Mouse (Mus musculus): ENCODE measurements around the gene Dcpp1. TPM values are rescaled to one million over a fixed set of nuclear protein-coding genes. Genes with fewer than 3 reads are reported as not detected.
"Not testable (repeated sequence)": the region's sequence is repeated elsewhere in the genome, so short reads cannot be mapped to it uniquely, and the experiment has no call there.

The Dcpp1 gene
- polyA plus RNA-seq, 1 experiment from 2014 or later, result not detected

- DNase-seq (ENCODE audit: low spot score) (no peak), ATAC-seq (replicated peaks; ENCODE audit: low FRiP score, low read depth) (no peak)
- no peak for TF ChIP-seq CTCF (IDR thresholded peaks at IDR 0.05; ENCODE audit: low read depth)
- WGBS, result 92% methylated on average over 4 of the region's 4 CpGs
- H3K4me2 ChIP-seq (ENCODE audit: low read length), result no peak overlapping the region
- no peak overlapping the region for H3K4me3 ChIP-seq (replicated peaks; ENCODE audit: low read depth, low read length)
- no peak overlapping the region for H3K27ac ChIP-seq
- H3K27me3 ChIP-seq (ENCODE audit: insufficient read depth, low read length), result no peaks in the 10 kb centered on the region
- no peak overlapping the region for H3K9ac ChIP-seq (ENCODE audit: low read depth, low read length)
- no peaks in the 10 kb centered on the region for H3K9me3 ChIP-seq (replicated peaks; ENCODE audit: low read length)
- no peaks in the 10 kb centered on the region for H3K4me1 ChIP-seq (replicated peaks; ENCODE audit: insufficient read depth, low read length)
- no peaks in the 10 kb centered on the region for H3K36me3 ChIP-seq (ENCODE audit: insufficient read depth, low read length)
Measured at GRCm38 (mm10) chr17:23862926-23863325, 17.8 kb upstream of the Dcpp1 start.

GRCm38 (mm10) chr17:23867756-23868155 is 12.9 kb upstream of the Dcpp1 start, which contains the start of gene Prss21:
Gene Prss21, plus strand, starts transcription at chr17:23868056.
- WGBS, result 85% methylated on average over 15 of the region's 15 CpGs

GRCm38 (mm10) chr17:23868513-23868912 is 12.2 kb upstream of the Dcpp1 start:
- H3K4me1 ChIP-seq (replicated peaks; ENCODE audit: insufficient read depth, low read length), result no peaks in the 10 kb centered on the region
- ATAC-seq (replicated peaks; ENCODE audit: low FRiP score, low read depth) (no peak), DNase-seq (ENCODE audit: low spot score) (no peak)
- H3K4me2 ChIP-seq (ENCODE audit: low read length), result no peak overlapping the region
- 85% methylated on average over 11 of the region's 11 CpGs for WGBS
- H3K36me3 ChIP-seq (ENCODE audit: insufficient read depth, low read length), result no peaks in the 10 kb centered on the region
- no peaks in the 10 kb centered on the region for H3K9me3 ChIP-seq (replicated peaks; ENCODE audit: low read length)
- no peak overlapping the region for H3K9ac ChIP-seq (ENCODE audit: low read depth, low read length)
- no peaks in the 10 kb centered on the region for H3K27me3 ChIP-seq (ENCODE audit: insufficient read depth, low read length)
- no peak for TF ChIP-seq CTCF (IDR thresholded peaks at IDR 0.05; ENCODE audit: low read depth)
- no peak overlapping the region for H3K4me3 ChIP-seq (replicated peaks; ENCODE audit: low read depth, low read length)
- H3K27ac ChIP-seq, result no peak overlapping the region

More at GRCm38 (mm10) chr17:23867756-23868155, 12.9 kb upstream of the Dcpp1 start, which contains the start of gene Prss21:
- Histone ChIP-seq H3K4me3 (replicated peaks; ENCODE audit: low read depth, low read length) (no peak within 1 kb of the TSS), H3K9me3 (replicated peaks; ENCODE audit: low read length) (no peaks in the 10 kb centered on the region), H3K4me2 (ENCODE audit: low read length) (no peak within 1 kb of the TSS), H3K27ac (no peak within 1 kb of the TSS), H3K27me3 (ENCODE audit: insufficient read depth, low read length) (no peaks in the 10 kb centered on the region), H3K36me3 (ENCODE audit: insufficient read depth, low read length) (no peaks in the 10 kb centered on the region), H3K4me1 (replicated peaks; ENCODE audit: insufficient read depth, low read length) (no peaks in the 10 kb centered on the region), H3K9ac (ENCODE audit: low read depth, low read length) (no peak within 1 kb of the TSS)
- DNase-seq (ENCODE audit: low spot score), result no peak
- TF ChIP-seq CTCF (IDR thresholded peaks at IDR 0.05; ENCODE audit: low read depth), result no peak
- no peak for ATAC-seq (replicated peaks; ENCODE audit: low FRiP score, low read depth)

DNA sequence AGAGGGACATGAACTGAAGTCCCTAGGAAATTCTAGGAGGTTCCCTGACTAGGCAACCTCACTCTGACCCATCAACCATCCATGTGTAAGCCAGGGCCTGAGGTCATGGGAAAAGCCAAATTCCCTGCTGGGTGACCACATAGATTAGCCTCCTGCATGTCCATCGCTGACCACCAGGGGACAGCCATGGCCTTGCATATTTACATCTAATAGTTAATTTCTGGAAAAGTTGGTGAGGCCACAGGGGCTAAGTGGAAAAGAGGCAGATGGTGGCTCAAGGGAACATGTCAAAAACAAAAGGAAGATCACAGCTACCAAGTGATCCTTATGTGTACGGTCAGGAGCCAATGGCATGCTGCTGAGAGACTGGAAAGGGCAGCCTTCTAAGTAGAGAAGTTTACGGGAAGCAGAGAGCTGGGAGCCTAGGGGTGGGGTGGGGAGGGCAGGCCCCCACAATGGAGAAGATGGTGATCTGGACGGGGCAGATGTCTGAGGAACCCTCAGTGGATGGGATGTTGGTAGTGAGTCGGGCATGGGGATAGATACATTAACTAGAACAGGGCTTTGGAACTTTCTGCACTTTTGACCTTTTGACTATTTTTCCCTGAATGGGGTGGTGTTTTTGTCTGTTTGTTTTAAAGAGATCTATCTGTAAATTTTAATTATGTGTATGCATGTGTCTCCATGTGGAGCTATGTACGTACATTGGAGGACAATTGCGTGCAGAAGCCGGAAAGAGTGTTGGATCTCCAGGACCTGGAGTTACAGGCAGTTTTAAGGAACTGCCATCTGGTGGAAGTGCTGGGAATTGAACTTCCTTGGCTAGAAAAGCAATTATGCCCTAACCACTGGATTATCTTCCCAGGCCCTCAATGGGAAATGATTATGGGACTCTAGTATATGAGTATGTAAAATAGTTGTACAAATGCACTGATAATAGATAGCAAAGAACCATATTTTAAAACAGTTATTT is 6.5 kb upstream of the Dcpp1 start:
- peak; percentile 89 for TF ChIP-seq CTCF (IDR thresholded peaks at IDR 0.05; ENCODE audit: low read depth)
- 39% methylated on average over 8 of the region's 8 CpGs for WGBS
- 0 out of 2 replicates have a peak, but pooled peaks have one; percentile 52 for ATAC-seq (replicated peaks; ENCODE audit: low FRiP score, low read depth)

DNA sequence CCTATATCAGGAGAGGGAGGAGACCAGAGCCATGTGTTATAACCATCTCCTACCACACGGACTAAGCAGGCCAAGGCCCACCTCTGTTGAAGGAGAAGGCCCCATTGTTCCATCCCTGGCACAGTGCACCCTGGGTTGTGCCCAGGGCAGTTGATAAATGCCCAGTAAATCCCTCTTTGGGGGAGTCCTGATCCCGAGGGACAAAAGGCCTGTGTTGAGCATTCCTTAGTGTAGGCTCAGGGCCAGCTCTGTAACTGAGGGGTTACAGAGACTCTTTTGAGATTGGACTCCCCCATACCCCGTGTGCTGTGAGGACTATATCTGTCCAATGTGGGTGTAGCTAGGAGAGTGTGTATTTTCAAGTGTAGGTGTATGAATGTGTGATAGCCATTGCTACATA is 3.9 kb upstream of the Dcpp1 start:
- H3K4me2 ChIP-seq (ENCODE audit: low read length), result no peak overlapping the region
- no peaks in the 10 kb centered on the region for H3K36me3 ChIP-seq (ENCODE audit: insufficient read depth, low read length)
- DNase-seq (ENCODE audit: low spot score), result no peak
- TF ChIP-seq CTCF (IDR thresholded peaks at IDR 0.05; ENCODE audit: low read depth), result no peak
- H3K9me3 ChIP-seq (replicated peaks; ENCODE audit: low read length), result no peaks in the 10 kb centered on the region
- WGBS, result 49% methylated on average over 3 of the region's 3 CpGs
- ATAC-seq (replicated peaks; ENCODE audit: low FRiP score, low read depth), result no peak
- no peak overlapping the region for H3K9ac ChIP-seq (ENCODE audit: low read depth, low read length)
- H3K4me1 ChIP-seq (replicated peaks; ENCODE audit: insufficient read depth, low read length), result no peaks in the 10 kb centered on the region
- no peaks in the 10 kb centered on the region for H3K27me3 ChIP-seq (ENCODE audit: insufficient read depth, low read length)
- H3K4me3 ChIP-seq (replicated peaks; ENCODE audit: low read depth, low read length), result no peak overlapping the region
- no peak overlapping the region for H3K27ac ChIP-seq

More for the DNA sequence above, 6.5 kb upstream of the Dcpp1 start:
- no peaks in the 10 kb centered on the region for H3K36me3 ChIP-seq (ENCODE audit: insufficient read depth, low read length)
- H3K4me2 ChIP-seq (ENCODE audit: low read length), result no peak overlapping the region
- H3K4me1 ChIP-seq (replicated peaks; ENCODE audit: insufficient read depth, low read length), result no peaks in the 10 kb centered on the region
- H3K27me3 ChIP-seq (ENCODE audit: insufficient read depth, low read length), result no peaks in the 10 kb centered on the region
- H3K9me3 ChIP-seq (replicated peaks; ENCODE audit: low read length), result no peaks in the 10 kb centered on the region
- DNase-seq (ENCODE audit: low spot score), result peak; percentile 81
- H3K9ac ChIP-seq (ENCODE audit: low read depth, low read length), result no peak overlapping the region
- H3K27ac ChIP-seq, result no peak overlapping the region
- H3K4me3 ChIP-seq (replicated peaks; ENCODE audit: low read depth, low read length), result no peak overlapping the region

DNA sequence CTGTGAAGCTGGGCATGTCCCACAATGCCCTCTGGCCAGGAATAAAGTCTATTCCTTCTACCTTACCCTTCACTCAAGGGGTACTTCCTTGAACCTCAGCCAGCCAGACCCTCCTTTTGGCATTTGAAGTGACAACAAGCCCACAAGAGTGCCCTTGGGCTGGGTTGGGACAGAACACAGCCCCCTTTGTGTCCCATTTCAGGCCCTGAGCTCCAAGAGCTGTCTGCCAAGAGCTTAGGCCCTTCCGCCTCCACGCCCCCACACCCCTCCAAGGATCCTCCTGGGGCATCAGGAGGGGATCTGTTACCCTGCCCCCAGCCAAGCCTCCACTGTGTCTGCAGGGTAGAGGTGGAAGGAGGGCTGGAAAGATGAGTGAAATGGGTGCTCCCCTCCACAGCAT is 3.5 kb upstream of the Dcpp1 start:
- Histone ChIP-seq H3K9ac (ENCODE audit: low read depth, low read length) (no peak overlapping the region), H3K27me3 (ENCODE audit: insufficient read depth, low read length) (no peaks in the 10 kb centered on the region), H3K4me1 (replicated peaks; ENCODE audit: insufficient read depth, low read length) (no peaks in the 10 kb centered on the region), H3K36me3 (ENCODE audit: insufficient read depth, low read length) (no peaks in the 10 kb centered on the region), H3K4me3 (replicated peaks; ENCODE audit: low read depth, low read length) (no peak overlapping the region), H3K9me3 (replicated peaks; ENCODE audit: low read length) (no peaks in the 10 kb centered on the region), H3K4me2 (ENCODE audit: low read length) (no peak overlapping the region), H3K27ac (no peak overlapping the region)
- ATAC-seq (replicated peaks; ENCODE audit: low FRiP score, low read depth), result no peak
- WGBS, result 72% methylated on average over 2 of the region's 2 CpGs
- no peak for TF ChIP-seq CTCF (IDR thresholded peaks at IDR 0.05; ENCODE audit: low read depth)
- DNase-seq (ENCODE audit: low spot score), result no peak

GRCm38 (mm10) chr17:23917158-23917557 is 36.5 kb downstream of the Dcpp1 start, which contains the start of gene Dcpp3:
Gene Dcpp3, plus strand, starts transcription at chr17:23917458.
- H3K4me1 ChIP-seq (replicated peaks; ENCODE audit: insufficient read depth, low read length); H3K36me3 ChIP-seq (ENCODE audit: insufficient read depth, low read length); H3K9ac ChIP-seq (ENCODE audit: low read depth, low read length); H3K9me3 ChIP-seq (replicated peaks; ENCODE audit: low read length); H3K27ac ChIP-seq; DNase-seq (ENCODE audit: low spot score); H3K4me2 ChIP-seq (ENCODE audit: low read length); ATAC-seq (replicated peaks; ENCODE audit: low FRiP score, low read depth); H3K4me3 ChIP-seq (replicated peaks; ENCODE audit: low read depth, low read length); H3K27me3 ChIP-seq (ENCODE audit: insufficient read depth, low read length): not testable (repeated sequence)
- 69% methylated on average over 4 of the region's 4 CpGs for WGBS
